Mouse (Mus musculus): ENCODE measurements around the gene Srsf2. TPM values are rescaled to one million over a fixed set of nuclear protein-coding genes. Genes with fewer than 3 reads are reported as not detected.
"Not testable (repeated sequence)": the region's sequence is repeated elsewhere in the genome, so short reads cannot be mapped to it uniquely, and the experiment has no call there.

The Srsf2 gene
- total RNA-seq, 2 experiments from 2014 or later = 81.8 to 84.8 TPM

- intact Hi-C loops (cut with DNase I) = no loop called here
- TF ChIP-seq CTCF (IDR thresholded peaks at IDR 0.05) = no peak
Observed at GRCm38 (mm10) chr11:116840748-116841147, 12.1 kb downstream of the Srsf2 start.

GRCm38 (mm10) chr11:116839601-116840000, 13.3 kb downstream of the Srsf2 start:
- no peak for DNase-seq
- no peak for TF ChIP-seq CTCF (IDR thresholded peaks at IDR 0.05)
- H3K4me3 ChIP-seq = peak overlapping the region; percentile 38
- H3K27ac ChIP-seq = peak overlapping the region; percentile 83
- intact Hi-C loops (cut with DNase I) = no loop called here

More at GRCm38 (mm10) chr11:116840748-116841147, 12.1 kb downstream of the Srsf2 start:
- Histone ChIP-seq H3K27ac (peak overlapping the region; percentile 99; the same call in 1 of the 2 replicates), H3K4me3 (peak overlapping the region; percentile 93)
- DNase-seq = no peak

GRCm38 (mm10) chr11:116838936-116839335, 14.0 kb downstream of the Srsf2 start:
- TF ChIP-seq CTCF (IDR thresholded peaks at IDR 0.05) = peak; percentile 28; the same call in 1 of the 2 replicates
- Histone ChIP-seq H3K27ac (peak overlapping the region; percentile 83), H3K4me3 (no peak overlapping the region)
- intact Hi-C loops (cut with DNase I) = no loop called here
- peak; percentile 74 for DNase-seq

GRCm38 (mm10) chr11:116837441-116837840, 15.5 kb downstream of the Srsf2 start:
- H3K4me3 ChIP-seq = no peak overlapping the region
- no peak for DNase-seq
- TF ChIP-seq CTCF (IDR thresholded peaks at IDR 0.05) = no peak
- intact Hi-C loops (cut with DNase I) = no loop called here
- peak overlapping the region; percentile 83 for H3K27ac ChIP-seq

GRCm38 (mm10) chr11:116836283-116836682, 16.6 kb downstream of the Srsf2 start:
- Histone ChIP-seq H3K27ac (no peak overlapping the region), H3K4me3 (no peak overlapping the region)
- intact Hi-C loops (cut with DNase I) = no loop called here
- no peak for TF ChIP-seq CTCF (IDR thresholded peaks at IDR 0.05)
- no peak for DNase-seq

GRCm38 (mm10) chr11:116834954-116835353, 17.9 kb downstream of the Srsf2 start:
- TF ChIP-seq CTCF (IDR thresholded peaks at IDR 0.05) = no peak
- no peak for DNase-seq
- H3K4me3 ChIP-seq = no peak overlapping the region
- no peak overlapping the region for H3K27ac ChIP-seq
- intact Hi-C loops (cut with DNase I) = no loop called here

- no peak overlapping the region for H3K4me3 ChIP-seq
- DNase-seq = no peak
- H3K27ac ChIP-seq = no peak overlapping the region
- no peak for TF ChIP-seq CTCF (IDR thresholded peaks at IDR 0.05)
- intact Hi-C loops (cut with DNase I) = no loop called here
Observed at GRCm38 (mm10) chr11:116832172-116832685, 20.7 kb downstream of the Srsf2 start.

GRCm38 (mm10) chr11:116827534-116828165, 25.2 kb downstream of the Srsf2 start, which contains the start of gene Mxra7:
Gene Mxra7, minus strand, starts transcription at chr11:116828046.
- DNase-seq = peak; percentile 91
- intact Hi-C loops (cut with DNase I) = no loop called here
- Histone ChIP-seq H3K27ac (peak within 1 kb of the TSS; percentile 91), H3K4me3 (peak within 1 kb of the TSS; percentile 86)
- TF ChIP-seq CTCF (IDR thresholded peaks at IDR 0.05) = peak; percentile 11; the same call in 1 of the 2 replicates

- DNase-seq = no peak
- peak overlapping the region; percentile 91 for H3K27ac ChIP-seq
- intact Hi-C loops (cut with DNase I) = no loop called here
- H3K4me3 ChIP-seq = peak overlapping the region; percentile 86
- TF ChIP-seq CTCF (IDR thresholded peaks at IDR 0.05) = no peak
Observed at GRCm38 (mm10) chr11:116826550-116827504, 26.1 kb downstream of the Srsf2 start.

- no peak for DNase-seq
Observed at GRCm38 (mm10) chr11:116825230-116825629, 27.7 kb downstream of the Srsf2 start.

GRCm38 (mm10) chr11:116823885-116824284, 29.0 kb downstream of the Srsf2 start:
- H3K4me3 ChIP-seq; H3K27ac ChIP-seq; intact Hi-C loops (cut with DNase I); DNase-seq: not testable (repeated sequence)

More at GRCm38 (mm10) chr11:116825230-116825629, 27.7 kb downstream of the Srsf2 start:
- Histone ChIP-seq H3K27ac (peak overlapping the region; percentile 91), H3K4me3 (peak overlapping the region; percentile 86)
- no peak for TF ChIP-seq CTCF (IDR thresholded peaks at IDR 0.05)
- intact Hi-C loops (cut with DNase I) = no loop called here

GRCm38 (mm10) chr11:116823255-116823654, 29.6 kb downstream of the Srsf2 start:
- intact Hi-C loops (cut with DNase I) = no loop called here
- peak overlapping the region; percentile 83 for H3K27ac ChIP-seq
- no peak overlapping the region for H3K4me3 ChIP-seq
- DNase-seq = no peak
- no peak for TF ChIP-seq CTCF (IDR thresholded peaks at IDR 0.05)

- no peak for DNase-seq
- Histone ChIP-seq H3K27ac (peak overlapping the region; percentile 83), H3K4me3 (peak overlapping the region; percentile 38)
- no peak for TF ChIP-seq CTCF (IDR thresholded peaks at IDR 0.05)
- intact Hi-C loops (cut with DNase I) = no loop called here
Observed at GRCm38 (mm10) chr11:116822626-116823025, 30.3 kb downstream of the Srsf2 start.

All from gastrocnemius, adult 2 months (tissue).